Mouse (Mus musculus) heart, postnatal 25 days (tissue): Measurements from ENCODE around the gene Rrp1. TPM values are rescaled to one million over a fixed set of nuclear protein-coding genes. Genes with fewer than 3 reads are reported as not detected.
"Not testable (repeated sequence)": the region's sequence is repeated elsewhere in the genome, so short reads cannot be mapped to it uniquely, and the experiment has no call there.

Source experiments
- DNase-seq: peaks from one replicate; pipeline ENCODE4 v3.0.0; 2022; ENCODE audit warnings: low spot score
- intact Hi-C: fragments of 180-260 bp; cut with DNase I; formaldehyde crosslinking; loops from one replicate; pipeline ENCODE4 v1.15.1; 2025
- total RNA-seq, 2 experiments: library from RNA; stranded (reverse); gene quantifications; 2 replicates each; pipeline ENCODE4 v1.2.3; 2021

Rrp1 gene
- total RNA-seq, 2 experiments from 2014 or later = 92.7 to 102 TPM

GRCm38 (mm10) chr10:78426117-78426735 is 13.4 kb upstream of the Rrp1 start:
- no peak for DNase-seq
- intact Hi-C loops = no loop called here

DNA sequence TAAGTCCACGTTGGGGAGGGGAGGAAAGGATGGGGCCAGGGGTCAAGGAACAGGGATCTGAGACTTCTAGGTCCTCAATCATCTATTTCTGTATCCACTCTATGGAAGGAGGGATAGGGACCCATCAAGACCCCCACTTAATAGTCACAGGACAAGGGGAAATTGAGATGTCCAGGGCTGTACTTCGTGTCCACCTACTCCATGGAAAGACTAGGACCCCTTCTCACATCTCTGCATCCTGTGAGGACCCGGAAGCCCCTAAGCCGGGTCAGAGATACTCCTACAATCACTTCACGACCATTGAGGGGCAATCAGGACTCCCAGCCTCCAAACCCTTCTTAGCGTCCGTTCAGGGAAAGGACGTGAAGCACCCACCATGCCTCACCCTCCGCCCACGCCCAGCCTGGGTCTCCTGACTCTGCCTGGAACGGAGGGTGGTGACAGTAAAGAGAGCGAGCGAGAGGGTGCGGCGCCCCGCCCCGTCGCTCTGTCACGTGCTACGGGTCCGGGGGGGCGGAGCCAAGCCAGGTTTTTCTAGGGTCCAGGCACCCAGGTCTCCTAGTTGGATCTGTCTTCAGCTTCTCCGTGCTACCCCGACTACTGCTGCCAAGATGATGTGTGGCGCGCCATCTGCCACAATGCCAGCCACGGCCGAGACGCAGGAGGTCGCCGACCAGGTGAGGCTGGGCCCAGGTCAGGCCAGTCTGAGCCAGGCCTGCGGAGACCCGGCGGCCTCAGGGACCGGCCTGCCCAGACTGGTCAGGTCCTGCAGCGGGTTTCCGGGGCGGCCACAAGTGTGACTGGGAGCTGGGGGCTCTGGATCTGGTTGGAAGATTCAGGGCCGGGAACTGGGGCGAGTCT is 12.6 kb upstream of the Rrp1 start, which contains the start of gene Cstb:
Cstb (plus strand) TSS at position 489 of the 861 bp plus-strand sequence.
- intact Hi-C loops = no loop called here
- peak; percentile 55 for DNase-seq

DNA sequence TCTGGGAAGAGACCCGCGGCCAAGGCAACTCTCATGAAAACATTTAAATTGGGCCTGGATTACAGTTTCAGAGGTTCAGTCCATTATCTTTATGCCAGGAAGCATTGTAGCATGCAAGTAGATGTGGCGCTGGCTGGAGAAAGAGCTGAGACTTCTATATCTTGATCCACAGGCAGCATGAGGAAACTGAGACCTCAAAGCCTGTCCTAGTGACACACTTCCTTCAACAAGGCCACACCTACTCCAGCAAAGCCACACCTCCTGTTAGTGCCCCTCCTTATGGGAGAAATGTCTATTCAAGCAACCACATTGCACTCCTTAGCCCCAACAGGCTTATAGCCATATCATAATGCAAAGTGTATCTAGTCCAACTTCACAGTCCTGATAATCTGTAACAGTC is 9.8 kb upstream of the Rrp1 start:
- no peak for DNase-seq
- intact Hi-C loops = no loop called here

- no peak for DNase-seq
Observed at GRCm38 (mm10) chr10:78420929-78421328, 8.1 kb upstream of the Rrp1 start.

DNA sequence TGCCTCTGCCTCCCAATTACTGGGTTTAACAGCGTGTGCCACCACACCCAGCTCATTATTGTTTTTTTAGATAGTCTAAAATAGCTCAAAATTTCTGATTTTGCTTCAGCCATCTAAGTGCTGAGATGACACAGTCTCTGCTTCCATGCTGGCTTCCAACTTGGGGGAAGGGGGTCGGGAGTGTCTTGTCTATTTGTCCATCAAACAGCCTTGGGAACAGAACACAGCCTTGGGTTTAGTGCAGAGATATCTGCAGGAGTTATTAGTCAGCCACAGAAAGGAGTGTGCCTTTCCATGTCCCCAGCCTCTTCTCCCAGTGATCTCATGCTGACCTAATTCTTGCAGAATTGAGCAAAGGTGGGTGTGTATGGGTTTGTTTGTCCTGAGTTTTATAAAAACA is 5.9 kb upstream of the Rrp1 start:
- intact Hi-C loops = no loop called here
- no peak for DNase-seq

More at GRCm38 (mm10) chr10:78420929-78421328, 8.1 kb upstream of the Rrp1 start:
- intact Hi-C loops = no loop called here

DNA sequence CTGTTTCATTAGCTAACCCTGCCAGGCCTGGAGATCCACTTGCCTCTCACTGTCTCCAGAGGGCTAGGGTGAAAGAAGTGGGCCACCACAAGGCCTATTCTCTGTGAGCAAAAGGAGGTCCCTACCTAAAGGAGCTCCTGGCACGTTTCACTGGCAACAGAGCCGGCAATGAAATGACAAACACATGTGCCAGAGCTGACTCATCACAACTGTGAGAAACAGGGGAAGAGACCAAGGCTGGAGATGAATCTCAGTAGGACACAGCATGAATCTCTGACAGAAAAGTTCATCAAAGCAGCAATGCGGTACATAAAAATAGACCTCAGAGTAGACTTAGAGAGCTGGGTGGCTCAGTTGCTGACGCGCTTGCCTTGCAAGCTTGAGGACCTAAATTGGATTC is 5.0 kb upstream of the Rrp1 start:
- no peak for DNase-seq
- intact Hi-C loops = no loop called here

- intact Hi-C loops = loop anchor here (5.0 kb wide), 1 partner anchor 228 kb away; the partner anchor contains the start of gene Pwp2
- not testable (repeated sequence) for DNase-seq
Observed at GRCm38 (mm10) chr10:78414936-78415335, 2.1 kb upstream of the Rrp1 start.

GRCm38 (mm10) chr10:78413152-78413520 is 293 bp upstream of the Rrp1 start:
- no peak for DNase-seq
- intact Hi-C loops = loop anchor here (5.0 kb wide), 1 partner anchor 226 kb away; the partner anchor contains the start of gene Pwp2

DNA sequence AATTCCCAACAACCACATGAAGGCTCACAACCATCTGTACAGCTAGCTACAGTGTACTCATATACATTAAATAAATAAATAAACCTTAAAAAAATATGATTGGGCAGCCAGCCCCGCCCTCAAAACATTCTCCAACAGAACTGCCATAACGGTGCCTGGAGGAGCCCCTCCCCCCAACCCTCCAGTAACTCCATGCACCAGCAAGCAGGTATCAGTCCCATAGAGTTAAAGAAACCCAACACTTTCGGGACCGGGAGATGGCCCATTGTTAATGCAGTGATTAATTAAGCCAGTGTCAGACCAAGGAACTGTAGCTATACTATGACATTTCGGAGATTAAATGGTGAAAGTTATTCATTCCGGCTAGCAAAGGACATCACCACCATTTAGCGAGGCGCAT is 992 bp downstream of the Rrp1 start:
- intact Hi-C loops = loop anchor here (5.0 kb wide), 1 partner anchor 225 kb away; the partner anchor contains the start of gene Pwp2
- no peak for DNase-seq

GRCm38 (mm10) chr10:78409035-78409788 is 3.6 kb downstream of the Rrp1 start:
- no peak for DNase-seq
- intact Hi-C loops = no loop called here

DNA sequence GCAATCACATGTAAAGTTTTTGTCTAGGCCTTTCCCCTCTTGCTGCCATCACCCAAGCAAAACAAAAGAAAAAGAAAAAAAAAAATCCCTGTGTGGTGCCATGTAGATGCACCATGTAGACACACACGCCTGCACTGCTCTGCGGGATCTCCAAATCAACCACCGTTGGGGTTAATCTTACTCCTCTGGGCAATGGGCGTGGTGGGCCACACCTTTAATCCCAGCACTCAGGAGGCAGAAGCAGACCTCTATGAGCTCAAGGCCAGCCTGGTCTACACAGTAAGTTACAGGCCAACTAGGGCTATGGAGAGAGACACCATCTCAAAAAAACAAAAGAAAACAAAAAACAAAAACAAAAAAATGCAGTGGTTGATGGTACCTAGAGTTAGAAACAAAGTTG is 5.7 kb downstream of the Rrp1 start:
- intact Hi-C loops = no loop called here
- no peak for DNase-seq

DNA sequence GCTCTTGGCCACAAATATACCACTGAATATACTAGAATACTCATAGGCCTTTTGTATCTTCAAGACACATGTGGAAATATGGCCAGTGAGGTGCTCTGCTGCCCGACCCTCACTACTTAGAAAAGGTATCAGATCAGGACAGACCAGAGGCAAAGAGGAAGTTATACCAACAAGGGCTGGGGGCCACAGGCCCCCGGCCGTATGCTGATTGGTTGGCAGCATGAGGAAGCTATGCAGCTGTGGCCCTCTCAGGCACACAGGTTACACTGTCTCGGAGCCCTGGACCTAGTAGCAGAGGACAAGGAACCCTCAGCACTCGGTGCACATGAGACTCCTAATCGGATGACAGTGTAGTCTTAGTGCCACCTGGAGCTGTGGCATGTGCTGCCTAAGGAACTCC is 6.7 kb downstream of the Rrp1 start:
- intact Hi-C loops = no loop called here
- DNase-seq = no peak

- intact Hi-C loops = no loop called here
Observed at GRCm38 (mm10) chr10:78402301-78402922, 10.4 kb downstream of the Rrp1 start.

DNA sequence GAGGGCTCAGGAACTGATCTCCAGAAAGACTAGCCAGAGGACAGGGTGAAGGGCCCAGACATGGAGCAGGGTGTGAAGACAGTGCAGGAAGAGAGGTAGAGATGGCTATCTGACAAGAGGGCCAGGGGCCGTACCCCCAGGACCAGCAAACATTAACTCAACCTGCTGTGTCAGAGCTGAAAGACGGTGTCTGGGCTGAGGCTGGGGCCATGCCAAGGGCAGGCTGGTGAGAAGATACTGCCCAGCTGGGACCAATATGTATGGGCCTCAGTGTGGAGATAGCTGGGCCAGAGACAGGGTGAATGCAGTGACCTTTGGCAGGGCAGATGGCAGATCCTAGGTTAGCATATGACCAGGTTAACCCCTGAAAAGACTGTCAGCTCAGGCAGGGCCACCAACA is 11.7 kb downstream of the Rrp1 start:
- no peak for DNase-seq
- intact Hi-C loops = no loop called here

More at GRCm38 (mm10) chr10:78402301-78402922, 10.4 kb downstream of the Rrp1 start:
- no peak for DNase-seq

DNA sequence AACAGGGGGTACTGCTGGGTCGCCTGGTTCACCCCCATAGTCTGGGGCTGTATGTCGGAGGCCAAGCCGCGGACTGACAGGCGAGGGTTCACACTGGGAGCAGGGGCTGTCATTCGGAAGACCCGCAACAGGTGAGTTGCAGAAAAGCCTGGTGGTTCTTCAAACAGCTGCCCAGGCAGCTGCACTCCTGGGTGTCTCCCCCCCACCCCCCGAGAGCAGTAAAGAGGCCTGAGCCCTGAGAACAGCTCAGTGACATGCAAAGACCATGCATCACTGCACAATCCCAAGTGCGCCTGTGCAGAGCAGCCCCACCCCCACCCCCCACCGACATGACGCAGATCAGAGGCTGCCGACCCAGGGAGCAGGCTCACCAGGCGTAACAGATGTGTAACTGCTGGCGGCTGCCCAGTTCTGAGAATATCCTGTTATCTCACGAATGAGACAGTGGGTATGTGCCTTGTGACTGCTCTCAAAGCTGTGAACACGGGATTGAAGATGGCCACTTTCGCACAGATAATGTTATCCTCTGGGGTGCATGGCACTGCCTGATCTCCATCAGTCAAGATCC is 13.7 kb downstream of the Rrp1 start:
- no peak for DNase-seq
- intact Hi-C loops = loop anchor here (5.0 kb wide), 1 partner anchor 372 kb away; no protein-coding TSS in a partner anchor

DNA sequence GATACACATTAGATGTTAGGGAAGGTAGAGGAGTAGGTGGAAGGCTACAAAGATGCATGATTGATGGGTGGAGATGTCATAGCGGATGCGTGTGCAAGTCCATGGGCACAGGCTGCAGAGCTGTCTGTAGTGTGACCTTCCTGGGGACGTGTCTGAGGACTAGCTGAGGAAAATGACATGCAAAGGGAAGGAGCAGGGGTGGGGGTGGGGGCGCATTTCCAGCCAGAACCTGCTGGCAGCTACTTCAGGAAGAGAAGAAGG is 16.3 kb downstream of the Rrp1 start:
- intact Hi-C loops = loop anchor here (5.0 kb wide), 1 partner anchor 369 kb away; no protein-coding TSS in a partner anchor
- DNase-seq = no peak

GRCm38 (mm10) chr10:78395819-78396624 is 16.8 kb downstream of the Rrp1 start:
- intact Hi-C loops = loop anchor here (5.0 kb wide), 1 partner anchor 369 kb away; no protein-coding TSS in a partner anchor
- DNase-seq = peak; percentile 67

- DNase-seq = no peak
- intact Hi-C loops = loop anchor here (5.0 kb wide), 1 partner anchor 368 kb away; no protein-coding TSS in a partner anchor
Observed at GRCm38 (mm10) chr10:78395377-78395776, 17.5 kb downstream of the Rrp1 start.

DNA sequence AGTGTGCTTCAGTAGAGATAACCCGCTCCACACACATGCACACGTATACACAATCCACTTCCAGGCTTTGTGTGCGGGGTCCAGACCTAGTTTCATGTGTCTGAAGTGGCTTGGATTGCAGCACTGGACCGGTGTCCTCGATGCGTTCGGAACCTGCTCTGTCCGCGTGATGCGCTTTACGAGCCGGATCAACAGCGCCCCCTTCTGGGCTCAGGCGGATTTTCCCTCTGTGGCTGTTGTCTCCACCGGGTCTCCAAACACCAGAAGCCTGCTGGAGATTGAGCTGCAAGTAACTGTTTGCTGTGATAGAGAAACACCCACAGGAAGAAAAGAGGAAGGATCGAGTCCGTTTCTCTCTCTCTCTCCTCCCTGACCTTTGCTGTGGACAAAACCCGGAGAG is 20.8 kb downstream of the Rrp1 start:
- peak; percentile 48 for DNase-seq
- intact Hi-C loops = loop anchor here (1.0 kb wide), 1 partner anchor 113 kb away; no protein-coding TSS in a partner anchor
